Mouse (Mus musculus): ENCODE data around the gene Hivep3. TPM values are rescaled to one million over a fixed set of nuclear protein-coding genes. Genes with fewer than 3 reads are reported as not detected.

The Hivep3 gene
- polyA plus RNA-seq, 1 experiment = 40.0 TPM

GRCm38 (mm10) chr4:119957970-119958369 is 224.4 kb downstream of the Hivep3 start:
- no peaks in the 10 kb centered on the region for H3K36me3 ChIP-seq (ENCODE audit: control insufficient read depth, insufficient read depth, low read length)
- no peak overlapping the region for H3K4me3 ChIP-seq (ENCODE audit: control insufficient read depth, insufficient read depth, low read length)
- 95% methylated on average over 2 of the region's 2 CpGs for WGBS
- H3K27me3 ChIP-seq (ENCODE audit: control insufficient read depth, insufficient read depth, low read length) = no peaks in the 10 kb centered on the region
- no peak for TF ChIP-seq CTCF (IDR thresholded peaks at IDR 0.05; ENCODE audit: borderline replicate concordance, control insufficient read depth, extremely low read depth, insufficient read depth, low read length, poor library complexity)
- no peak for TF ChIP-seq POLR2A (IDR thresholded peaks at IDR 0.05; ENCODE audit: control insufficient read depth, extremely low read depth, insufficient read depth, low read length, poor library complexity)
- no peak overlapping the region for H3K27ac ChIP-seq (ENCODE audit: control insufficient read depth, insufficient read depth, low read length)
- H3K4me1 ChIP-seq (replicated peaks; ENCODE audit: control insufficient read depth, insufficient read depth, low read length) = peaks cover 52% of the 10 kb centered on the region
- no peak for DNase-seq

- Histone ChIP-seq H3K4me3 (ENCODE audit: control insufficient read depth, insufficient read depth, low read length) (no peak overlapping the region), H3K27me3 (ENCODE audit: control insufficient read depth, insufficient read depth, low read length) (no peaks in the 10 kb centered on the region), H3K36me3 (ENCODE audit: control insufficient read depth, insufficient read depth, low read length) (no peaks in the 10 kb centered on the region), H3K27ac (ENCODE audit: control insufficient read depth, insufficient read depth, low read length) (no peak overlapping the region), H3K4me1 (replicated peaks; ENCODE audit: control insufficient read depth, insufficient read depth, low read length) (peaks cover 60% of the 10 kb centered on the region)
- peak; percentile 88 for DNase-seq
- WGBS = 4% methylated on average over 7 of the region's 7 CpGs
- no peak for TF ChIP-seq CTCF (IDR thresholded peaks at IDR 0.05; ENCODE audit: borderline replicate concordance, control insufficient read depth, extremely low read depth, insufficient read depth, low read length, poor library complexity)
- TF ChIP-seq POLR2A (IDR thresholded peaks at IDR 0.05; ENCODE audit: control insufficient read depth, extremely low read depth, insufficient read depth, low read length, poor library complexity) = 0 out of 2 replicates have a peak, but pooled peaks have one; percentile 29
Observed at GRCm38 (mm10) chr4:119959293-119959692, 225.7 kb downstream of the Hivep3 start.

- Histone ChIP-seq H3K27ac (ENCODE audit: control insufficient read depth, insufficient read depth, low read length) (no peak overlapping the region), H3K27me3 (ENCODE audit: control insufficient read depth, insufficient read depth, low read length) (no peaks in the 10 kb centered on the region), H3K36me3 (ENCODE audit: control insufficient read depth, insufficient read depth, low read length) (no peaks in the 10 kb centered on the region), H3K4me1 (replicated peaks; ENCODE audit: control insufficient read depth, insufficient read depth, low read length) (peaks cover 65% of the 10 kb centered on the region), H3K4me3 (ENCODE audit: control insufficient read depth, insufficient read depth, low read length) (no peak overlapping the region)
- 73% methylated on average over 1 of the region's 1 CpGs for WGBS
- TF ChIP-seq POLR2A (IDR thresholded peaks at IDR 0.05; ENCODE audit: control insufficient read depth, extremely low read depth, insufficient read depth, low read length, poor library complexity) (no peak), CTCF (IDR thresholded peaks at IDR 0.05; ENCODE audit: borderline replicate concordance, control insufficient read depth, extremely low read depth, insufficient read depth, low read length, poor library complexity) (no peak)
- DNase-seq = no peak
Observed at GRCm38 (mm10) chr4:119959873-119960272, 226.3 kb downstream of the Hivep3 start.

GRCm38 (mm10) chr4:119960523-119960922 is 226.9 kb downstream of the Hivep3 start:
- Histone ChIP-seq H3K27me3 (ENCODE audit: control insufficient read depth, insufficient read depth, low read length) (no peaks in the 10 kb centered on the region), H3K36me3 (ENCODE audit: control insufficient read depth, insufficient read depth, low read length) (no peaks in the 10 kb centered on the region), H3K27ac (ENCODE audit: control insufficient read depth, insufficient read depth, low read length) (no peak overlapping the region), H3K4me3 (ENCODE audit: control insufficient read depth, insufficient read depth, low read length) (no peak overlapping the region), H3K4me1 (replicated peaks; ENCODE audit: control insufficient read depth, insufficient read depth, low read length) (peaks cover 71% of the 10 kb centered on the region)
- 87% methylated on average over 6 of the region's 6 CpGs for WGBS
- no peak for DNase-seq
- TF ChIP-seq CTCF (IDR thresholded peaks at IDR 0.05; ENCODE audit: borderline replicate concordance, control insufficient read depth, extremely low read depth, insufficient read depth, low read length, poor library complexity) (no peak), POLR2A (IDR thresholded peaks at IDR 0.05; ENCODE audit: control insufficient read depth, extremely low read depth, insufficient read depth, low read length, poor library complexity) (no peak)

GRCm38 (mm10) chr4:119961164-119961563 is 227.6 kb downstream of the Hivep3 start:
- no peaks in the 10 kb centered on the region for H3K27me3 ChIP-seq (ENCODE audit: control insufficient read depth, insufficient read depth, low read length)
- DNase-seq = no peak
- TF ChIP-seq CTCF (IDR thresholded peaks at IDR 0.05; ENCODE audit: borderline replicate concordance, control insufficient read depth, extremely low read depth, insufficient read depth, low read length, poor library complexity) = no peak
- TF ChIP-seq POLR2A (IDR thresholded peaks at IDR 0.05; ENCODE audit: control insufficient read depth, extremely low read depth, insufficient read depth, low read length, poor library complexity) = no peak
- H3K4me3 ChIP-seq (ENCODE audit: control insufficient read depth, insufficient read depth, low read length) = no peak overlapping the region
- WGBS = 90% methylated on average over 5 of the region's 5 CpGs
- no peak overlapping the region for H3K27ac ChIP-seq (ENCODE audit: control insufficient read depth, insufficient read depth, low read length)
- no peaks in the 10 kb centered on the region for H3K36me3 ChIP-seq (ENCODE audit: control insufficient read depth, insufficient read depth, low read length)
- H3K4me1 ChIP-seq (replicated peaks; ENCODE audit: control insufficient read depth, insufficient read depth, low read length) = peaks cover 76% of the 10 kb centered on the region

- Histone ChIP-seq H3K4me1 (replicated peaks; ENCODE audit: control insufficient read depth, insufficient read depth, low read length) (peaks cover 75% of the 10 kb centered on the region), H3K27me3 (ENCODE audit: control insufficient read depth, insufficient read depth, low read length) (no peaks in the 10 kb centered on the region), H3K36me3 (ENCODE audit: control insufficient read depth, insufficient read depth, low read length) (no peaks in the 10 kb centered on the region), H3K4me3 (ENCODE audit: control insufficient read depth, insufficient read depth, low read length) (no peak overlapping the region), H3K27ac (ENCODE audit: control insufficient read depth, insufficient read depth, low read length) (no peak overlapping the region; the same call in 1 of the 2 replicates)
- peak; percentile 35 for DNase-seq
- 47% methylated on average over 5 of the region's 5 CpGs for WGBS
- TF ChIP-seq POLR2A (IDR thresholded peaks at IDR 0.05; ENCODE audit: control insufficient read depth, extremely low read depth, insufficient read depth, low read length, poor library complexity) = no peak
- no peak for TF ChIP-seq CTCF (IDR thresholded peaks at IDR 0.05; ENCODE audit: borderline replicate concordance, control insufficient read depth, extremely low read depth, insufficient read depth, low read length, poor library complexity)
Observed at GRCm38 (mm10) chr4:119962066-119962465, 228.5 kb downstream of the Hivep3 start.

All from thymus, adult 2 months (tissue).